Mouse (Mus musculus) retina, embryonic 14.5 days (tissue): ENCODE data around the gene Crb3.

Experiments used
- DNase-seq: peaks from one replicate; pipeline ENCODE4 v3.0.0-alpha.2; 2015; ENCODE audit warnings: low spot score

The Crb3 gene

DNA sequence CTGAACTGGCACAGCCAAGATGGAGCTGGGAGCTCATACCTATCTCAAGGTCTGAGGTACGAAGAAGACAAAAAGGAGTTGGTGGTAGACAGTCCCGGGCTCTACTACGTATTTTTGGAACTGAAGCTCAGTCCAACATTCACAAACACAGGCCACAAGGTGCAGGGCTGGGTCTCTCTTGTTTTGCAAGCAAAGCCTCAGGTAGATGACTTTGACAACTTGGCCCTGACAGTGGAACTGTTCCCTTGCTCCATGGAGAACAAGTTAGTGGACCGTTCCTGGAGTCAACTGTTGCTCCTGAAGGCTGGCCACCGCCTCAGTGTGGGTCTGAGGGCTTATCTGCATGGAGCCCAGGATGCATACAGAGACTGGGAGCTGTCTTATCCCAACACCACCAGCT is 48.2 kb downstream of the Crb3 start:
- DNase-seq: no peak

DNA sequence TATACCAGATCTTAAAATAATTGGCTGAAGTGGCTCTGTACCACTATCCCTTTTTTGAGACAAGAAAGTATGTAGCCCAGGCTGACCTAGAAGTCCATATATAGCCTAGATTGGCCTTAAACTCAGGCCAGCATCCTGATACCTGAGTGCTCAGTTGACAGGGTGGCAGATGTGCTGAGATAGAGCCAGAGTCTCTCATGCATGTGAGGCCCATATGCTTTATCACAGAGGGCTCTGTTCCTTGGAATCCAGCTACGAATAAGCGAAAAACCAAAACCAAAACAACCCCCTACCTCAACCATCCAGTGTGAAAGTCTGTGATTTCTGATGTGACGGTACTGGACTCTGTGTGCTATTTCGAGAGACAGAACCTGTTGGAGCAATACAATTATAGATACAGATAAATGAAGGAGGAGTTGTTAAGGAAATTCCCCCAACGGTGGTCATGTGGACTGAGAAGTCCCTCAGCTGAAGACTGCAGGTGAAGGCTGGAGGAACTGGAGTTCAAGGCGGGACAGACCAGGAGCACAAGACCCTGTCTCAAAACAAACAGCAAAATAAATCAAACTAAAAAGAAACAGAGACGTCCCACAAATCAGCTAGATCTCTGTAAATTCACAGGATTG is 49.2 kb downstream of the Crb3 start:
- no peak for DNase-seq

DNA sequence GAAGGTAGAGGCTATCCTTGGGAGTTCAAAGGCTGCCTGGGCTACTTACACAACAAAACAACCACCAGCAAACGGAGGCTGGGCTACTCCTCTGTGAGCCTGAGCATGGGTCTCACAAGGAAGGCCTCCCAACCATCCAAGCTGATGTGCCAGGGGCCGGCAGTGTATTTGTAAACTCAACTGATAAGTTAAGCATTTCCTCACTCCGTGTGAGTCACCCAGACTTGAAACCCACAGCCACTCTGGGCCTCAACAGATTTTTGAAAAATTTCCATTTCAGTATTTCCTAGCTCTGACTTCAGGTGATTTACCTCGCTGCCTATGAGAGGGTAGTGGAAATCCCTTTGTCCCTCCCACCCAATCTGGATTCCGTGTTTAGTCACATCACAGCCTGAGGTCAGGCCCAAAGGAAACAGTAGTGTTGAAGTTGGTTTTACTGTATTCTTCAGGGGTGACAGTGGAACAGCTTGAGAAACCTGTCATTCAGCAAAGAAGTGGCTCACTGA is 49.8 kb downstream of the Crb3 start:
- no peak for DNase-seq

DNA sequence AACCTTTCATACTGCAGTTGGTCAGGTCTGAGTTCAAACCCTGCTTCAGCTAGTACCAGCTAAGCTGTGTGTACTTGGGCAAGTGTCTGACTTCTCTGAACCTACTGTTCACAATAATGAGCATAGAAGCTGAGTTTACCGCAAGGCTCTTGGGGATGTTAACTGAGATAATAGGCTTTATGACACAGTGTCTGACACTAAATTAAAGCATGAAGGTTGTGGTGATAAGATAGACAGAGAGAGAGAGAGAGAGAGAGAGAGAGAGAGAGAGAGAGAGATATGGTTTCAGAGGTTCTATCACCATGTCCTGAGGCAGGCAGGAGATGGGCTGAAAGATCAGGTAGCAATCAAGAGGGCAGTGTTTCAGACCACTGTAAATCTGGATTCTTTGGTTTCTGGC is 51.1 kb downstream of the Crb3 start:
- no peak for DNase-seq

DNA sequence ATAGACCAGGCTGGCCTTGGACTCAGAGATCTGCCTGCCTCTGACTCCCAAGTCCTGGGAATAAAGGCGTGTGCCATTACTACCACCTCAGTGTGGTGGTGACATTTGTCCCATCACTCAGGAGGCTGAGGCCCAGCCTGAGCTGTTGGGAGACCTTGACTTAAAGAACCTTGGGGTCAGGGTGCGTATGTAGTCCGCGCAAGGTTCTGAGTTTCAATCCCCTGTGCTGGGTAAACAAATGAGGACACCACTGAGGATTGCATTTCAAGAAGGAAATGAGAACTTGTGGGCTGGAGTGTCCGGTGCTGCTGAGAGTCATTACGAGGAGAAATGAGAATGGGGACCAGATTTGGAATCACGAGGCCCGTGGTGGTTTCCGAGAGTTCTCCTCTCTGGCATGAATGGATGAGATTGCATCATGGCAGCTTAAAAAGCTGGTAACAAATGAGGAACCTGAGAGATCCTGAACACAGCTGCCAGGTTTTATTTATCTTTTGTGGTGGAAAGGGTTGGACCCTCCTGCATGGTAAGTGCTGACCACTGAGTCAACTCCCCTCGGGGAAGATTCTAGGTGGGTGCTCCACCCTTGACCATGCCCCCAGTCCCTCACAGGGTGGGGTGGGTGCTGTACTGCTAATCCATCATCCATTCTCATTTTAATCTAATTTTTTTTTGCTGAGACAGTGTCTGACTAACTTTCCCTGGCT is 54.0 kb downstream of the Crb3 start:
- no peak for DNase-seq
